Mouse (Mus musculus): ENCODE measurements at regions not wholly inside any gene's neighbourhood (a gene's known extent, or its start where the extent isn't known, plus 50 kb on each side); places are given as distances from the start of the nearest gene placed in this dataset.

DNA sequence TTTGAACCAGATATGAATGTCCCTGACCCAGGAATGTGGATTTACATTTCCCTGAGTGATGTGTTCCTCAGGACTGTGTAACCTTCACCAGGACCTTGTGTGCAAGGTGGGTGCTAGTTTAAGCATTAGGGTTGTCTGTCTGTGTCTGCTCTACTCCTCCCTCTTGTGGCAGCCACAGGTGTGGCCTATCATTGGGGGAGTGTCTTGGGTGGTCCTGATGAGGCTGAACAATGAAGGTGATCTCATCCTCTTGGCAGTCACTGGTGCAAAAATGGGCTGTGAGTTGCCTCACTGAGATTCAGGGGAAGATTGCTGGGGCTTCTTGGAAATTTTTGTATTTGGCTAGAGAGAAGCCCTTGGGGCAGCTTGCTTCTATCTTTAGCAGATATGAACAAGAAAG, 179.4 kb upstream of the Ube2e1 start:
- Histone ChIP-seq H3K9ac (ENCODE audit: low read length) (no peak overlapping the region), H3K4me2 (ENCODE audit: low read length) (no peak overlapping the region), H3K4me1 (ENCODE audit: control insufficient read depth in 2 of 2, insufficient read depth in 2 of 2, low read length in 2 of 2) (no peaks in the 10 kb centered on the region), H3K4me3 (ENCODE audit: control insufficient read depth in 1 of 2, insufficient read depth in 1 of 2, low read depth in 1 of 2, low read length in 2 of 2) (no peak overlapping the region), H3K27ac (replicated peaks in 1 of 2; ENCODE audit: control insufficient read depth in 1 of 2, insufficient read depth in 1 of 2, low read depth in 2 of 2, low read length in 2 of 2) (no peak overlapping the region), H3K36me3 (ENCODE audit: control insufficient read depth, insufficient read depth, low read length) (no peaks in the 10 kb centered on the region), H3K9me3 (ENCODE audit: control insufficient read depth, low read length) (no peaks in the 10 kb centered on the region), H3K27me3 (ENCODE audit: control insufficient read depth, insufficient read depth, low read length) (no peaks in the 10 kb centered on the region)
- ATAC-seq (ENCODE audit: insufficient number of reproducible peaks, insufficient read depth, low FRiP score, low read depth) = no peak

DNA sequence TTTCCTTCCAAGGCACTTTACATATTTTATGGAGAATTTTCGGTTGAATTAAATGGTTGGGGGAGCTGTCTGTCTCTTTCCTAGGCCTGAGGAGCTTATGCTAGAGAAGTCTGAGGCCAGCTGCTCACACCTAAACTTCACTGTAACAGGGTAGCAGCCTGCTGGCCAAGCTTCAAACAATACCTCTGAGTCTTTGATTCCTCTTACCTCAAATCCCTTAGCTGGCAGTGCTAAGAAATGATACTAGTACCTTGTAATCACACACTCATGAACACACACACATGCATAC, 176.6 kb upstream of the Ube2e1 start:
- WGBS = 63% methylated on average over 1 of the region's 1 CpGs

DNA sequence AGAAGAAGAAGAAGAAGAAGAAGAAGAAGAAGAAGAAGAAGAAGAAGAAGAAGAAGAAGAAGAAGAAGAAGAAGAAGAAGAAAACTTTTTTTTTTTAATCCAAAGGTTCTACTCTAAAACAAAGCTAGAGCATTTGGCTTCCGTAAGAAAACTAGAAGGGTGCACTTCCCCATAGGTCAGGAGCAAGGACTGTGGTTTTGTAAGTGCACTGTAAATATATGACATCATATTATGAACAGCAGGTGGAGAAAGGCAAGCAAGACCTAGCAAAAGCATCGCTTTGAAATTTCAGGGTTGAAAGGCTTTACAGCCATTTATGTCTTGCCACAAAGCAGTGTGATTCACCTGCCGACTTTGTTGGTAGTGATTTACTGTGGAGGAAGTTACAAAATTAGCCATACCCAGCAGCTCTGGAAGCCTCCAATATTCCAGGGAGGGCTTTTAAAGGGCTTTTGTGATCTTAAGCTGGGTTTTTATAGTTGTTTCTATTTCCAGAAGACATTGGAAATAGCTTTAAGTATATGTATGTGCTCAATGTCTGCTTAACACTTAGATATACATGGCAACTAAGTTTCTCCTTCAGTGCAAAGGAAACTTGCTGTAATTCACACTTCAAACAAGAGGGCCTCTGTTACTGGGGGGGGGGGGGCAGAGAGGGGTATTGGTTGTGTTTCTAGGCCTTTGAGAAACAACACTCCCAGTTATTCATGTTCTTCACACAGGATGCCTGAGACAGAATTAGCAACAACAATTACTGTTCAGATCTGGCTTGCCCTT, 176.1 kb upstream of the Ube2e1 start:
- Histone ChIP-seq H3K4me1 (ENCODE audit: control insufficient read depth in 2 of 2, insufficient read depth in 2 of 2, low read length in 2 of 2) (no peaks in the 10 kb centered on the region), H3K4me3 (ENCODE audit: control insufficient read depth in 1 of 2, insufficient read depth in 1 of 2, low read depth in 1 of 2, low read length in 2 of 2) (no peak overlapping the region), H3K27me3 (ENCODE audit: control insufficient read depth, insufficient read depth, low read length) (no peaks in the 10 kb centered on the region), H3K27ac (replicated peaks in 1 of 2; ENCODE audit: control insufficient read depth in 1 of 2, insufficient read depth in 1 of 2, low read depth in 2 of 2, low read length in 2 of 2) (no peak overlapping the region), H3K36me3 (ENCODE audit: control insufficient read depth, insufficient read depth, low read length) (no peaks in the 10 kb centered on the region), H3K9me3 (ENCODE audit: control insufficient read depth, low read length) (no peaks in the 10 kb centered on the region), H3K4me2 (ENCODE audit: low read length) (no peak overlapping the region), H3K9ac (ENCODE audit: low read length) (no peak overlapping the region)
- ATAC-seq (ENCODE audit: insufficient number of reproducible peaks, insufficient read depth, low FRiP score, low read depth) = no peak
- WGBS = 71% methylated on average over 3 of the region's 3 CpGs

More for the DNA sequence above, 176.6 kb upstream of the Ube2e1 start:
- H3K27ac ChIP-seq (replicated peaks in 1 of 2; ENCODE audit: control insufficient read depth in 1 of 2, insufficient read depth in 1 of 2, low read depth in 2 of 2, low read length in 2 of 2) = no peak overlapping the region
- ATAC-seq (ENCODE audit: insufficient number of reproducible peaks, insufficient read depth, low FRiP score, low read depth) = no peak
- H3K9ac ChIP-seq (ENCODE audit: low read length) = no peak overlapping the region
- H3K4me1 ChIP-seq (ENCODE audit: control insufficient read depth in 2 of 2, insufficient read depth in 2 of 2, low read length in 2 of 2) = no peaks in the 10 kb centered on the region
- no peak overlapping the region for H3K4me2 ChIP-seq (ENCODE audit: low read length)
- H3K27me3 ChIP-seq (ENCODE audit: control insufficient read depth, insufficient read depth, low read length) = no peaks in the 10 kb centered on the region
- H3K9me3 ChIP-seq (ENCODE audit: control insufficient read depth, low read length) = no peaks in the 10 kb centered on the region
- no peak overlapping the region for H3K4me3 ChIP-seq (ENCODE audit: control insufficient read depth in 1 of 2, insufficient read depth in 1 of 2, low read depth in 1 of 2, low read length in 2 of 2)
- H3K36me3 ChIP-seq (ENCODE audit: control insufficient read depth, insufficient read depth, low read length) = no peaks in the 10 kb centered on the region

DNA sequence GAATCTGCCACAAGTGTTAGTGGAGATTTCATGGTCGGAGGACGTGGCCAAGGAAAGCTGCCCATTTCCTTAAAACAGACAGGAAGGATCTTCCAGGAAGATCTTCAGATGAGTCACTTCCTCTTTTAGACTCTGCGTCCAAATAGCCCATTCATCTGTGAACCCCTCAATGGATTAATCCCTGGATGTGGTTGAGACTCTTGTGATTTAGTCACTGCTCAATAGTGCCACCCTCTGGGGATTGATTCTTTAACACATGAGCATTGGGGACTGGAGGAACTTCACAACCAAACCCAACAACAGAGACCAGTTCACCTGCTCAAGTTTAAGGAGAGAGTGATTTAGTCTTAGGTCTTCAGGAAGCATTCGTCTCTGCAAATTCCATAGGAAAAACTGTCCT, 174.5 kb upstream of the Ube2e1 start:
- Histone ChIP-seq H3K9ac (ENCODE audit: low read length) (no peak overlapping the region), H3K9me3 (ENCODE audit: control insufficient read depth, low read length) (no peaks in the 10 kb centered on the region), H3K36me3 (ENCODE audit: control insufficient read depth, insufficient read depth, low read length) (no peaks in the 10 kb centered on the region), H3K4me2 (ENCODE audit: low read length) (no peak overlapping the region), H3K4me3 (ENCODE audit: control insufficient read depth in 1 of 2, insufficient read depth in 1 of 2, low read depth in 1 of 2, low read length in 2 of 2) (no peak overlapping the region), H3K27ac (replicated peaks in 1 of 2; ENCODE audit: control insufficient read depth in 1 of 2, insufficient read depth in 1 of 2, low read depth in 2 of 2, low read length in 2 of 2) (no peak overlapping the region), H3K4me1 (ENCODE audit: control insufficient read depth in 2 of 2, insufficient read depth in 2 of 2, low read length in 2 of 2) (no peaks in the 10 kb centered on the region), H3K27me3 (ENCODE audit: control insufficient read depth, insufficient read depth, low read length) (no peaks in the 10 kb centered on the region)
- ATAC-seq (ENCODE audit: insufficient number of reproducible peaks, insufficient read depth, low FRiP score, low read depth) = no peak
- WGBS = 55% methylated on average over 4 of the region's 4 CpGs

DNA sequence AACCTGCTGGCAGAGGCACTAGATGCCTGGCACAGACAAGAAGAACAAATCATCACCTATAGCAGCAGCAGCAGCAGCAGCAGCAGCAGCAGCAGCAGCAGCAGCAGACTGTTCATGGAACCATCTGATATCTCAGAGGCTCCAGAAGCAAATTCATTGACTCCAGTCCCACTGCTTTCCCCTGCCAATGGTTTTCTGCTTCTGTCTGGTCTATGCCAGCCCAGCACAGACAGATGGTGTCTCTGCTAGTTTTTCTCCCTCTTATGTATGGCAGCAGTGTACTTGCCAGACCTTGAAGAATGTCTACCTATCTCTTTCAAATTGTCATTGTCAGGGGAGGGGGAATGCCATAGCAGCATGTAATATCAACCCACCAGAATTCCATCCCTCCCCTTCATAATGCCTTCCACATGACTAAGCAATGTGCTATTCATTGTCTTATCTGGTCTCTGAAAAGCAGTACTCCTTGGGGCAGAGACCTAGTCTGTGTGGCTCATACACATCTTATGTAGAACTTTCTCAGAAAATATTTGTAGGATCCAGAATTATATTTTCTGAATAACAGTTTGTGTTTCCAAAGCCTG, 168.7 kb upstream of the Ube2e1 start:
- Histone ChIP-seq H3K27ac (replicated peaks in 1 of 2; ENCODE audit: control insufficient read depth in 1 of 2, insufficient read depth in 1 of 2, low read depth in 2 of 2, low read length in 2 of 2) (no peak overlapping the region), H3K27me3 (ENCODE audit: control insufficient read depth, insufficient read depth, low read length) (no peaks in the 10 kb centered on the region), H3K4me2 (ENCODE audit: low read length) (no peak overlapping the region), H3K4me1 (ENCODE audit: control insufficient read depth in 2 of 2, insufficient read depth in 2 of 2, low read length in 2 of 2) (0 out of 4 replicates have a peak, but pooled peaks cover 0 to 3% of the 10 kb centered on the region in 2 experiments), H3K4me3 (ENCODE audit: control insufficient read depth in 1 of 2, insufficient read depth in 1 of 2, low read depth in 1 of 2, low read length in 2 of 2) (no peak overlapping the region), H3K36me3 (ENCODE audit: control insufficient read depth, insufficient read depth, low read length) (no peaks in the 10 kb centered on the region), H3K9ac (ENCODE audit: low read length) (no peak overlapping the region), H3K9me3 (ENCODE audit: control insufficient read depth, low read length) (no peaks in the 10 kb centered on the region)
- no peak for ATAC-seq (ENCODE audit: insufficient number of reproducible peaks, insufficient read depth, low FRiP score, low read depth)

DNA sequence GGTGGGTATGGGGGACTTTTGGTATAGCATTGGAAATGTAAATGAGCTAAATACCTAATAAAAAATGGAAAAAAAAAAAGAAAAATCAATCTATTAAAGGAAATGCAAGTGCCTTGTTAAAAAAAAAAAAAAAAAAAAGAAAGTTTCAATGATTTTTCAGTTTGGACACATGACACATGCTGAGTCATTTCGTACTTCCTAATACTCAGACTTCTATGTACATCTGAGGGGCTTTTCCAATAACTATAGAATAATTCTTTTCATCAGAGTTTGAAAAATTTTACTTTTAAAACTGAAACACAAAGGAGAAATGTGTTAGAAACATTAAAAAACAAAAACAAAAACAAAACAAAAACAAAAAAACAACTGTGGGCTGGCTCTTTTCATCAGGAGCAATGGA, 162.4 kb upstream of the Ube2e1 start:
- H3K9me3 ChIP-seq (ENCODE audit: control insufficient read depth, low read length) = no peaks in the 10 kb centered on the region
- WGBS = 74% methylated on average over 1 of the region's 1 CpGs
- no peak overlapping the region for H3K27ac ChIP-seq (replicated peaks in 1 of 2; ENCODE audit: control insufficient read depth in 1 of 2, insufficient read depth in 1 of 2, low read depth in 2 of 2, low read length in 2 of 2)
- H3K27me3 ChIP-seq (ENCODE audit: control insufficient read depth, insufficient read depth, low read length) = no peaks in the 10 kb centered on the region
- no peak for ATAC-seq (ENCODE audit: insufficient number of reproducible peaks, insufficient read depth, low FRiP score, low read depth)
- H3K4me3 ChIP-seq (ENCODE audit: control insufficient read depth in 1 of 2, insufficient read depth in 1 of 2, low read depth in 1 of 2, low read length in 2 of 2) = no peak overlapping the region
- no peaks in the 10 kb centered on the region for H3K36me3 ChIP-seq (ENCODE audit: control insufficient read depth, insufficient read depth, low read length)
- no peaks in the 10 kb centered on the region for H3K4me1 ChIP-seq (ENCODE audit: control insufficient read depth in 2 of 2, insufficient read depth in 2 of 2, low read length in 2 of 2)
- H3K9ac ChIP-seq (ENCODE audit: low read length) = no peak overlapping the region
- H3K4me2 ChIP-seq (ENCODE audit: low read length) = no peak overlapping the region

DNA sequence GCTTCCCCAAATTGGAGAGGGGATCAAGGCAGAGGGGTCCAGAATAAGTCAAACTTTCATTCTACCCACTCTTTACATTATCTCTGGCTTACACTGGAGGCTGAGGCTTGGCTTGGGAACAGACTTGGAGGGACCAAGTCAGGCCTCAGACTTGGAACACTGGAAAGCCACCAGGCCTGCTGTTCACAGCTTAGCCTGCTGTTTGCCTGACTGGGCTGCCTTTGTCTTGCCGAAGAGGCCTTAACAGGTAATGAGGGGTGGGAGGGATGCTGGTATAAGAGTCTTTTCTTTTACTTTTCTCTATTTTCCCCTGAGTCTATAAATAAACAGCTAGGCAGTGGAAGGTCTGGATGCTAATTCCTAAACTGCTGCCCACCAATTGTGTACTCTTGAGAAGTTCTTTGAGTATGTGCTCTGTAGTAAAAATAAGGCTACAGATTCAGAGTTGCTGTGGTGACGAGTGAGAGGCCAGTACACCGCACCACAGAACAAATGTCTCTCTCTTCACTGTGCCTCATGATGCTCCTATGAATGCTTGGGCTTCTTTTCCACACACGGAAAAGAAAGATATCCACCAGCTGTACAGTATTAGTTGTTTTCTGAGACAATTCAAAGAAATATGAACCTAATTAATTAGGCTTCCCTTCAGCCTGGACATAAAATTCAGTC, 154.6 kb upstream of the Ube2e1 start:
- H3K9me3 ChIP-seq (ENCODE audit: control insufficient read depth, low read length) = no peaks in the 10 kb centered on the region
- H3K27ac ChIP-seq (replicated peaks in 1 of 2; ENCODE audit: control insufficient read depth in 1 of 2, insufficient read depth in 1 of 2, low read depth in 2 of 2, low read length in 2 of 2) = no peak overlapping the region
- no peaks in the 10 kb centered on the region for H3K27me3 ChIP-seq (ENCODE audit: control insufficient read depth, insufficient read depth, low read length)
- no peak for ATAC-seq (ENCODE audit: insufficient number of reproducible peaks, insufficient read depth, low FRiP score, low read depth)
- H3K4me3 ChIP-seq (ENCODE audit: control insufficient read depth in 1 of 2, insufficient read depth in 1 of 2, low read depth in 1 of 2, low read length in 2 of 2) = no peak overlapping the region
- H3K4me1 ChIP-seq (ENCODE audit: control insufficient read depth in 2 of 2, insufficient read depth in 2 of 2, low read length in 2 of 2) = no peaks in the 10 kb centered on the region
- no peak overlapping the region for H3K9ac ChIP-seq (ENCODE audit: low read length)
- H3K36me3 ChIP-seq (ENCODE audit: control insufficient read depth, insufficient read depth, low read length) = no peaks in the 10 kb centered on the region
- no peak overlapping the region for H3K4me2 ChIP-seq (ENCODE audit: low read length)
- WGBS = 68% methylated on average over 4 of the region's 4 CpGs

DNA sequence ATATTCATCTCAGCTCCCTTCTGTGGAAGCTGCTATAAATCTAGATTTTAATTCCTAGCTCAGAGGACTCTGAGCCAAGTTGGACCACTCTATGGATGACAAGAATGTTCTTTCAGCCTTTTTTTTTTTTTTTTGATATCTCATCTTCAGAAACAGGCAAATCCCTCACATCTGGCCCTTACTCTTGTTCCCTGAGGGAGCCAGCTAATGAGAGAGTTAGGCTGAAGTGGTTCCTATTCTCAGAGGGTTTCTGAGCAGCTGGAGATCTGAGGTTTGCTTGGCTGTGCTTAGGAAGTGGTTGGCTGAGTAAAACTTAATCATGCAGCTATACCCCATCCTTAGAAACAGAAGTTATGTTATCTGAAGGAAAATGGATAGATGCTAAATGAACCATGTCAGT, 153.9 kb upstream of the Ube2e1 start:
- no peaks in the 10 kb centered on the region for H3K36me3 ChIP-seq (ENCODE audit: control insufficient read depth, insufficient read depth, low read length)
- H3K9me3 ChIP-seq (ENCODE audit: control insufficient read depth, low read length) = no peaks in the 10 kb centered on the region
- H3K27ac ChIP-seq (replicated peaks in 1 of 2; ENCODE audit: control insufficient read depth in 1 of 2, insufficient read depth in 1 of 2, low read depth in 2 of 2, low read length in 2 of 2) = no peak overlapping the region
- ATAC-seq (ENCODE audit: insufficient number of reproducible peaks, insufficient read depth, low FRiP score, low read depth) = no peak
- H3K4me3 ChIP-seq (ENCODE audit: control insufficient read depth in 1 of 2, insufficient read depth in 1 of 2, low read depth in 1 of 2, low read length in 2 of 2) = no peak overlapping the region
- no peak overlapping the region for H3K9ac ChIP-seq (ENCODE audit: low read length)
- H3K4me2 ChIP-seq (ENCODE audit: low read length) = no peak overlapping the region
- H3K27me3 ChIP-seq (ENCODE audit: control insufficient read depth, insufficient read depth, low read length) = no peaks in the 10 kb centered on the region
- no peaks in the 10 kb centered on the region for H3K4me1 ChIP-seq (ENCODE audit: control insufficient read depth in 2 of 2, insufficient read depth in 2 of 2, low read length in 2 of 2)

All from heart, embryonic 14.5 days (tissue).